Mouse (Mus musculus): ENCODE data around the gene Hist1h4h. TPM values are rescaled to one million over a fixed set of nuclear protein-coding genes. Genes with fewer than 3 reads are reported as not detected.

Gene Hist1h4h
- polyA plus RNA-seq, 1 experiment from 2014 or later = 6.9 TPM

Small RNA genes within 50 kb of the gene (microRNA-seq; reads per million reads assigned to microRNA genes)
- not detected for gene Gm44297
- not detected for gene Gm44359
- gene Gm44394 = not detected
- 0.85 reads per million, percentile 4 among the genes with 10 or more reads in this experiment for gene n-TStga1

Other genes starting within 250 kb of the Hist1h4h start
- gene Zfp322a, start 161.8 kb upstream of the Hist1h4h start, polyA plus RNA-seq (2014; fragmentation: Nextera tagmentation; extraction: Ambion mirVana) = 39.5 and 49.8 TPM in 2 replicates
- gene Abt1, start 107.2 kb upstream of the Hist1h4h start, polyA plus RNA-seq (2014; fragmentation: Nextera tagmentation; extraction: Ambion mirVana) = 11.9 and 13.8 TPM in 2 replicates
- gene Btn1a1, start 65.1 kb upstream of the Hist1h4h start, polyA plus RNA-seq (2014; fragmentation: Nextera tagmentation; extraction: Ambion mirVana) = 0.05 and 0.11 TPM in 2 replicates
- gene Btn2a2, start 42.2 kb upstream of the Hist1h4h start, polyA plus RNA-seq (2014; fragmentation: Nextera tagmentation; extraction: Ambion mirVana) = 0.14 and 0.52 TPM in 2 replicates
- 12.1 and 15.7 TPM in 2 replicates for gene Hist1h2af, start 2.9 kb downstream of the Hist1h4h start, polyA plus RNA-seq (2014; fragmentation: Nextera tagmentation; extraction: Ambion mirVana)
- gene Hist1h3g, start 4.4 kb downstream of the Hist1h4h start, polyA plus RNA-seq (2014; fragmentation: Nextera tagmentation; extraction: Ambion mirVana) = 6.1 and 8.1 TPM in 2 replicates
- 0.47 and 1.1 TPM in 2 replicates for gene Hist1h2bh, start 12.3 kb downstream of the Hist1h4h start, polyA plus RNA-seq (2014; fragmentation: Nextera tagmentation; extraction: Ambion mirVana)
- gene Hist1h3f, start 13.0 kb downstream of the Hist1h4h start, polyA plus RNA-seq (2014; fragmentation: Nextera tagmentation; extraction: Ambion mirVana) = 1.1 and 1.2 TPM in 2 replicates
- 1.3 and 1.4 TPM in 2 replicates for gene Hist1h4f, start 20.6 kb downstream of the Hist1h4h start, polyA plus RNA-seq (2014; fragmentation: Nextera tagmentation; extraction: Ambion mirVana)
- 0.64 and 0.90 TPM in 2 replicates for gene Hist1h1d, start 22.2 kb downstream of the Hist1h4h start, polyA plus RNA-seq (2014; fragmentation: Nextera tagmentation; extraction: Ambion mirVana)
- gene Hist1h3e, start 31.3 kb downstream of the Hist1h4h start, polyA plus RNA-seq (2014; fragmentation: Nextera tagmentation; extraction: Ambion mirVana) = 9.3 and 9.7 TPM in 2 replicates
- gene Hist1h2ae, start 40.2 kb downstream of the Hist1h4h start, polyA plus RNA-seq (2014; fragmentation: Nextera tagmentation; extraction: Ambion mirVana) = 106 and 114 TPM in 2 replicates
- gene Hist1h2bg, start 40.3 kb downstream of the Hist1h4h start, polyA plus RNA-seq (2014; fragmentation: Nextera tagmentation; extraction: Ambion mirVana) = 6.1 and 7.6 TPM in 2 replicates
- gene Hist1h2bf, start 43.1 kb downstream of the Hist1h4h start, polyA plus RNA-seq (2014; fragmentation: Nextera tagmentation; extraction: Ambion mirVana) = 7.0 and 7.1 TPM in 2 replicates
- gene Hist1h2ad, start 43.3 kb downstream of the Hist1h4h start, polyA plus RNA-seq (2014; fragmentation: Nextera tagmentation; extraction: Ambion mirVana) = 2.2 and 4.2 TPM in 2 replicates
- gene Hist1h3d, start 44.7 kb downstream of the Hist1h4h start, polyA plus RNA-seq (2014; fragmentation: Nextera tagmentation; extraction: Ambion mirVana) = 9.6 and 12.5 TPM in 2 replicates
- 111 and 114 TPM in 2 replicates for gene Hist1h4d, start 50.5 kb downstream of the Hist1h4h start, polyA plus RNA-seq (2014; fragmentation: Nextera tagmentation; extraction: Ambion mirVana)
- gene Hist1h2be, start 90.1 kb downstream of the Hist1h4h start, polyA plus RNA-seq (2014; fragmentation: Nextera tagmentation; extraction: Ambion mirVana) = 1.5 and 1.9 TPM in 2 replicates
- 16.6 and 19.2 TPM in 2 replicates for gene Hist1h1e, start 91.5 kb downstream of the Hist1h4h start, polyA plus RNA-seq (2014; fragmentation: Nextera tagmentation; extraction: Ambion mirVana)
- 1.4 and 1.6 TPM in 2 replicates for gene Hist1h2ac, start 152.9 kb downstream of the Hist1h4h start, polyA plus RNA-seq (2014; fragmentation: Nextera tagmentation; extraction: Ambion mirVana)
- 46.3 and 57.5 TPM in 2 replicates for gene Hist1h2bc, start 153.1 kb downstream of the Hist1h4h start, polyA plus RNA-seq (2014; fragmentation: Nextera tagmentation; extraction: Ambion mirVana)
- 0.27 TPM in 1 of 2 replicates, not detected in the other for gene Hist1h1t, start 164.8 kb downstream of the Hist1h4h start, polyA plus RNA-seq (2014; fragmentation: Nextera tagmentation; extraction: Ambion mirVana)
- 6.7 and 10.4 TPM in 2 replicates for gene Hist1h4c, start 167.4 kb downstream of the Hist1h4h start, polyA plus RNA-seq (2014; fragmentation: Nextera tagmentation; extraction: Ambion mirVana)
- 7.2 and 7.8 TPM in 2 replicates for gene Hfe, start 179.8 kb downstream of the Hist1h4h start, polyA plus RNA-seq (2014; fragmentation: Nextera tagmentation; extraction: Ambion mirVana)
- gene Hist1h1c, start 207.8 kb downstream of the Hist1h4h start, polyA plus RNA-seq (2014; fragmentation: Nextera tagmentation; extraction: Ambion mirVana) = 24.4 and 30.8 TPM in 2 replicates
- 6.9 and 7.9 TPM in 2 replicates for gene Hist1h3c, start 214.6 kb downstream of the Hist1h4h start, polyA plus RNA-seq (2014; fragmentation: Nextera tagmentation; extraction: Ambion mirVana)
- gene Hist1h2bb, start 215.7 kb downstream of the Hist1h4h start, polyA plus RNA-seq (2014; fragmentation: Nextera tagmentation; extraction: Ambion mirVana) = 2.5 and 5.0 TPM in 2 replicates
- 49.6 and 49.8 TPM in 2 replicates for gene Hist1h2ab, start 220.1 kb downstream of the Hist1h4h start, polyA plus RNA-seq (2014; fragmentation: Nextera tagmentation; extraction: Ambion mirVana)
- gene Hist1h3b, start 221.2 kb downstream of the Hist1h4h start, polyA plus RNA-seq (2014; fragmentation: Nextera tagmentation; extraction: Ambion mirVana) = 13.9 and 15.5 TPM in 2 replicates
- gene Hist1h4b, start 226.0 kb downstream of the Hist1h4h start, polyA plus RNA-seq (2014; fragmentation: Nextera tagmentation; extraction: Ambion mirVana) = 3.9 and 6.4 TPM in 2 replicates
- 0.65 and 1.3 TPM in 2 replicates for gene Hist1h4a, start 230.2 kb downstream of the Hist1h4h start, polyA plus RNA-seq (2014; fragmentation: Nextera tagmentation; extraction: Ambion mirVana)
- gene Hist1h3a, start 231.3 kb downstream of the Hist1h4h start, polyA plus RNA-seq (2014; fragmentation: Nextera tagmentation; extraction: Ambion mirVana) = 8.4 and 10.0 TPM in 2 replicates
- gene Hist1h1a, start 232.6 kb downstream of the Hist1h4h start, polyA plus RNA-seq (2014; fragmentation: Nextera tagmentation; extraction: Ambion mirVana) = 3.1 and 4.2 TPM in 2 replicates
- gene Trim38, start 238.9 kb downstream of the Hist1h4h start, polyA plus RNA-seq (2014; fragmentation: Nextera tagmentation; extraction: Ambion mirVana) = 0.12 TPM in 1 of 2 replicates, not detected in the other

All from intestine, embryonic 14.5 days (tissue).